Mouse (Mus musculus): ENCODE measurements around the gene BC055324.

DNA sequence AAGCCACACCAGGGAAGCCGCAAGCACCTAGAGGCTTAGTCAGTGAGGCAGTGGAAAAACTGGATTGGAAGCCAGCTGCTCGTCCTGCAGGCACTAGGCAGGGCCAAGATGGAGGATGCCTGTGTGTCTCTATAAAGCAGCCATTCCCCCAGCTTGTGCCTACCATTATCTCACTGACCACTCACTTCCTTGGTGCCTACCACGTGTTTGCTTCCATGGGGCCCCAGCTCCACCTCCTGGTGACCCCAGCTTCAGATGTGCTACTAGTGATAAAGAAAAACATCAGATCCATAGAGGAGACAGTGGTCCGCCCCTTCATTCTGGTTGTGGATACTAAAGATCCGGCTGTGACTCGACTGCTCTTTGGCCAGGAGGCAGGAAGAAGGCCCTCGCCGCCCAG lies 62.8 kb downstream of the BC055324 start:
- TF ChIP-seq POLR2A (IDR thresholded peaks at IDR 0.05; ENCODE audit: insufficient read depth, low read depth, low read length) = no peak
- TF ChIP-seq CTCF (IDR thresholded peaks at IDR 0.05; ENCODE audit: insufficient read depth, low read depth, low read length) = no peak
